Mouse (Mus musculus): ENCODE data around the gene Prr29.
"Not testable (repeated sequence)": the region's sequence is repeated elsewhere in the genome, so short reads cannot be mapped to it uniquely, and the experiment has no call there.

Prr29 gene

GRCm38 (mm10) chr11:106365366-106365765, at the start of gene Prr29:
Prr29 (plus strand) TSS chr11:106365472.
- no peak for DNase-seq (ENCODE audit: low spot score in 2 of 2)

GRCm38 (mm10) chr11:106316416-106316815, 48.9 kb upstream of the Prr29 start:
- DNase-seq (ENCODE audit: low spot score in 2 of 2): no peak

GRCm38 (mm10) chr11:106317801-106318200, 47.5 kb upstream of the Prr29 start:
- DNase-seq (ENCODE audit: low spot score in 2 of 2): peak in 1 of 2 experiments; percentile 47

- peak; percentile 71 to 74 for DNase-seq (ENCODE audit: low spot score in 2 of 2)
These were observed 46.6 kb upstream of the Prr29 start for GRCm38 (mm10) chr11:106318406-106319366.

GRCm38 (mm10) chr11:106324858-106325257, 40.4 kb upstream of the Prr29 start:
- DNase-seq (ENCODE audit: low spot score in 2 of 2): peak; percentile 89 to 90

GRCm38 (mm10) chr11:106325566-106326206, 39.6 kb upstream of the Prr29 start:
- peak; percentile 83 to 87 for DNase-seq (ENCODE audit: low spot score in 2 of 2)

DNA sequence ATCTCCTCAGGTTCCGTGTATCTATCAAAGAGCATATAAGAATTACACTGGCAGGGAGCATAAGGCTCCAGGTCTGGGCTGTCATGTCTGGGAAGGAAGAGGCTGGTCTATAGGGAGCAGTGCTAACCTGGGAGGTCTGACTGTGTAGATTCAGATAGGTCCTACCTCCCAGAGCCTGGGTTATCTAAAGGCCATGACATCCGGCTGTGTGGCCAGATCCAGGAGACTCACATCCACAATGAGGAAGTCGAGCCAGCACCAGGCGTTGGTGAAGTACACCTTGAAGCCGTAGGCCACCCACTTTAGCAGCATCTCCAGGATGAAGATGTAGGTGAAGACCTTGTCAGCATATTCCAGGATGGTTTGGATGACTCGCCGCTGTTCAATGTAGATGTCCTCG, 38.8 kb upstream of the Prr29 start:
- DNase-seq (ENCODE audit: low spot score in 2 of 2): peak in 1 of 2 experiments; percentile 2

DNA sequence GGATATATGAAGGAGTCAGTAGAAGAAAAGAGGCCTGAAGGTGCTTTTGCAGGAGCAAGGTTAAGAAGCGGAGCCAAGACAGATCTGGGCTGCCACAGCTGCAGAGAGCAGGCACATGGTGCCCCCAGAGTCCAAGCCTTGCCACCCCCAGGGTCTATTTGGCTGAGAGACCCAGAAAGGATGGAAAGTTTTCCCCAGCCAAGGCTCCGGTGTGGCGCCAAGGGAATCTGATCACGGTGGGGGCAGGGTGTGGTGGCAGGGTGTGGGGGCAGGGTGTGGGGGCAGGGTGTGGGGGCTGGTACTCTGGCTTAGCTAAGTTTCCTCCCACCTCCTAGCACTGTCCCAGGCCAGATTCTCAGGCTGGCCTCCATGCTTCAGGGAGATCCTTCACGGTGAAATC, 36.8 kb upstream of the Prr29 start:
- DNase-seq (ENCODE audit: low spot score in 2 of 2): no peak

- DNase-seq (ENCODE audit: low spot score in 2 of 2): no peak
These were observed 36.1 kb upstream of the Prr29 start for GRCm38 (mm10) chr11:106329128-106329527.

DNA sequence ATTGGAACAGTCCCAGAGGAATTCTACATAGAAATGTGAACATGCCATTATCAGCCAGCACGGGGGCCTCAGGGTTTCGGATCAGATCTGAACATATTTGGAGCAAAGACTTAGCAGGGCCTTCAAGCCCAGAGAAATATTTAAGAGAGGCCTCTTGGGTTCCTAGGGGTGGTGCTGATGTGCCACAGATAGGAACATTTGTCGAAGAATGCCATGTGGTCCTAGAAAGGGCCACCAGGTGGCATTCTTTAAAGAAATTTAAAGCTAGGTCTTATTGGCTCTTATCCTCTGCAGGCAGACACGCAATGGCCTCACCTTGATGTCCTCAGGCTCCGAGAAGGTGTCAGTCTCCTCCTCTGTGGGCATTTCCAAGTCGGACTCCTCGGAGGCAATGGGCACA, 35.6 kb upstream of the Prr29 start:
- peak; percentile 67 to 74 for DNase-seq (ENCODE audit: low spot score in 2 of 2)

- DNase-seq (ENCODE audit: low spot score in 2 of 2): no peak
These were observed 32.8 kb upstream of the Prr29 start for GRCm38 (mm10) chr11:106332458-106332857.

- no peak for DNase-seq (ENCODE audit: low spot score in 2 of 2)
These were observed 31.2 kb upstream of the Prr29 start for GRCm38 (mm10) chr11:106334066-106334465.

DNA sequence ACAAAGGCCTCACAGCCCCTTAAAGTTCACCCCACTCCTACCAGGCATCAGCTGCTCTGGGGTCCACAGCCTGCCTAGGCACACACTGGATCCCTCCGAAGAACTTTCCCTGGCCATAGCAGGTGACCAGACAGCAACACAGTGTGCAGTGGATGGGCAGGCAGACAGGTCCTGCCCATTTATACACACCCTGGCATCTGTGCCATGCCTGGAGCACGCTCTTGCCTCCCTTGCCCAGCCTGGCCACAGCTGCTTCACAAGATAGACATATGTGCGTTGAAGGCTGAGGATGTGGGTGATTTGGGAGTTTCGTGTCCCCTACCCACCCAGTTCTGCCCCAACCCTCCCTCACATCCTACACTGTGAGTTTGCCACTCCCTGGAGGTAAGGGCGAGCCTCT, 27.2 kb upstream of the Prr29 start:
- no peak for DNase-seq (ENCODE audit: low spot score in 2 of 2)

DNA sequence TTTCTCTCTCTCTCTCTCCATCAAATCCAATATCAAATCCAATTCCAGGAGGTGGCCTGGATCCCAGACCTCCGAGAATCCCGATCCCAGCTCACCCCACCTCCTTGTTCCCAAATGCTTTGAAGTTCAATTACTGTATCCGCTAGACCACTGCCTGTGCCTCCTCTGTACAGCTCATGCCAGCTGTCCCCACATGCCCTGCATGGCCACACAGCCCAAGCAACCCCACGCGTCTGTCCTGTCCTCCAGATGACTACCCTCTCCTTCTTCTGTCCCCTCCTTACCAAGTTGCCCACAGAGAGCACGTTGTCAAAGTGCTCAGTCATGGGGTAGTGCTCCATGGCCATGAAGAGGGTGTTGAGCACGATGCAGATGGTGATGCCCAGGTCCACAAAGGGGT, 26.4 kb upstream of the Prr29 start:
- DNase-seq (ENCODE audit: low spot score in 2 of 2): no peak

DNA sequence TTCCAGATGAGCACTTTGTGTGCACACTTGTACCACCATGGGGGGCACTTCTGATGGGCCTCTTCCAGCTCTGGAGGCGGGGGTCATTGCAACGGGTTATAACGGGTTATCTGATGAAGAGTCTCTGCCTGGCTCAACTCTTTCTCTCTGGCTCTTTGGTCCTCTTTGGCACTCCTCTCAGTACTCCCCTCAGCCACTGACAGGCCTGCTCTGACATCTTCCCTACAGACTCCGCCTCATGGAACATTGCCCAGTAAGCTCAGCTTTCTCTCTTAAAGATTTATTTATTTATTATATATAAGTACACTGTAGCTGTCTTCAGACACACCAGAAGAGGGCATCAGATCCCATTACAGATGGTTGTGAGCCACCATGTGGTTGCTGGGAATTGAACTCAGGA, 25.9 kb upstream of the Prr29 start:
- not testable (repeated sequence) for DNase-seq (ENCODE audit: low spot score in 2 of 2)

DNA sequence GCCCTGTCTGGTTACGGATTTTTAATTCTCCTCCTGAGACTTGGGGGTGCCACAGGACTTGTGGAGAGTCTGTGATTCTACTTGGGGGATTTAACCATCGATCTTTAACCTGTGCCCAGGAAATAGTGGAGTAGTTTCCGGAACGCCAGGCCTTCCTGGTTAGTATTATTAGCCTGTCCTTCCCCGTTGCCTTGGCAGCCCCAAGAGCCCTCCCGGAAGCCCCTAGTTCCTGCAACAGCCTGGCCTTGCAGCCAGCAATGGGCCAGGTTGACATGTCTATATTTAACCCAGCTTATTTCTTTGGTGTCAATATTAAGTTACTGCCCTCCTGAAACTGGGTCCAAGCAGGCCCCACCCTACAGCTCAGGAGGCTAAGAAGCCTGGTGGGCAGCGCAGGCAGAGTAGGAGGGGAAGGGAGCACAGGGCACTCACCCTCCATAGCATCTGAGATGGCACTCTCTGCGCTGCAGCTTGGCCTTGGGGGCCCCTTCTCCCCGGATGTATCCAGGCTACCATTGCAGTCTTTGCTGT, 24.2 kb upstream of the Prr29 start:
- DNase-seq (ENCODE audit: low spot score in 2 of 2): no peak

DNA sequence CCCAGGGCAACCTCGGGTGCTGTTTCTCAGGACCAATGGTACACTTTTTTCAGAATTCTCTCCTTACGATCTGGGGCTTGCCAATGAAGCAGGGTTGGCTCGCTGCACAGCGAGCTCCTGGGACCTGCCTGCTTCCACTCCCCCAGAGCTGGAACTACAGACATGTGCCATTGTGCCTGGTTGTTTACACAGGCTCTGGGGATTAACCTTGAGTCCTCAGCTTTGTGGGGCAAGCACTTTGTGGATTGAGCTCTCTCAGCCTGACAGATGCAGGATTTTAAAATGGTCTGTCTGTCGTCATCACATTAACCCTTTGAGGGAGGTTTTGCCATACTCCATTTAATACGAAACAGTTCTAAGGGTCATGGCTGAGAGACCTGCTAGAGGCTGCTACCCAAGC, 20.4 kb upstream of the Prr29 start:
- DNase-seq (ENCODE audit: low spot score in 2 of 2): no peak

DNA sequence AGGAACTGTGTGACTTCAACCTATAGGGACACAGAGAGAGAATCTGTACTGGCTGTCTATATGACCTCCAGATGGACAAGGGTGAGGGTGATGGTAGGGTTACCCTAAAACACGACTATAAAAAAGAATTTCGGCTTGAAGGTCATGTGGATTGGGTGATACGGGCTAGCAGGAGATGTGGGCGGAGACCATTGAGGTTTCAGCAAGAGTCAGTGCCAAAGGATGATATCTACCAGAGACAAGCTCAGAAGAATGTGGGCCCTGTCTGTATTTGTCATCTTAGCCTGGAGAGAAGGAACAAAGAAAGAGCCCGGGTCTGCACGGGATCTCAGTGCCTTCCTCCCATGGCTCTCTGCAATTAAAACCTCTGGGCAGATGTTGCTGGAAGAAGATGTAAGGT, 15.5 kb upstream of the Prr29 start:
- DNase-seq (ENCODE audit: low spot score in 2 of 2): no peak

- DNase-seq (ENCODE audit: low spot score in 2 of 2): no peak
These were observed 14.4 kb upstream of the Prr29 start for GRCm38 (mm10) chr11:106350853-106351252.

DNA sequence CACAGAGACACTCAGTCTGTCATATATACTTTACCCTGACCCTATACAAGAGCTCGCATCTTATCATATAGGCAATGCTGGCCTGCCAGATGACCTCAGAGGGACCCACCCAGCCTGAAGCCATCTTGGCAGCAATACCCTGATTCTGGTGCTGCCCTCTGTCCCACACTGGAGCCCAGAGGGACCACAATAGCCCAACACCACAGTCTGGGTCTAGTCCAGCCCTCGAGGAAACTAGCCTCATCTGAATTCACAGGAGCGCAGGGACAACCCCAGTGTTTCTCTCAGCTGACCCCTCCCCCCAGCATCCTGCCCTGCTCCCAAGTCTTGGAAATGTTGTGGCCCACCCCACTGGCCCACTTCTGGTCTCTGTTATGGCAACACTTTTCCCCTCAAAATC, 14.0 kb upstream of the Prr29 start:
- DNase-seq (ENCODE audit: low spot score in 2 of 2): no peak

GRCm38 (mm10) chr11:106351941-106352340, 13.3 kb upstream of the Prr29 start:
- no peak for DNase-seq (ENCODE audit: low spot score in 2 of 2)

- DNase-seq (ENCODE audit: low spot score in 2 of 2): no peak
These were observed 12.1 kb upstream of the Prr29 start, which contains the start of gene Scn4a for GRCm38 (mm10) chr11:106353188-106353587. Scn4a (minus strand) TSS chr11:106353288.

DNA sequence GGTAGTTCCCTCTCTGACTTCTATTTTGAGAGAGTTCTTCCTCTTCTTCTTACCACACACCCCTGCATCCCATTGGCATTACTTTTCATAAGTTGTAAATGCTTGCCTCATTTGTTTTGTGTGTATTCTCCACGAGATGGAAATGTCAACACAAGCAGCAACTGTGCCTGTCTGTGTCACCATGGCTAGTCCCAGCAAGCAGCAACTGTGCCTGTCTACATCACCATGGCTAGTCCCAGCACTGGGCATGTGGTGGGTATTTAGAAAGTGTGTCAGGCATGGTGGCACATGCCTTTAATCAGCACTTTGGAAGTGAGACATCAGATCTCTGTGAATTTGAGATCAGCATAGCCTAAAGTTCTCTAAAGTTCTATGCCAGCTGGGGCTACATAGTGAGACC, 11.1 kb upstream of the Prr29 start:
- no peak for DNase-seq (ENCODE audit: low spot score in 2 of 2)
